Mouse (Mus musculus): ENCODE data around the gene Trappc2l.

DNA sequence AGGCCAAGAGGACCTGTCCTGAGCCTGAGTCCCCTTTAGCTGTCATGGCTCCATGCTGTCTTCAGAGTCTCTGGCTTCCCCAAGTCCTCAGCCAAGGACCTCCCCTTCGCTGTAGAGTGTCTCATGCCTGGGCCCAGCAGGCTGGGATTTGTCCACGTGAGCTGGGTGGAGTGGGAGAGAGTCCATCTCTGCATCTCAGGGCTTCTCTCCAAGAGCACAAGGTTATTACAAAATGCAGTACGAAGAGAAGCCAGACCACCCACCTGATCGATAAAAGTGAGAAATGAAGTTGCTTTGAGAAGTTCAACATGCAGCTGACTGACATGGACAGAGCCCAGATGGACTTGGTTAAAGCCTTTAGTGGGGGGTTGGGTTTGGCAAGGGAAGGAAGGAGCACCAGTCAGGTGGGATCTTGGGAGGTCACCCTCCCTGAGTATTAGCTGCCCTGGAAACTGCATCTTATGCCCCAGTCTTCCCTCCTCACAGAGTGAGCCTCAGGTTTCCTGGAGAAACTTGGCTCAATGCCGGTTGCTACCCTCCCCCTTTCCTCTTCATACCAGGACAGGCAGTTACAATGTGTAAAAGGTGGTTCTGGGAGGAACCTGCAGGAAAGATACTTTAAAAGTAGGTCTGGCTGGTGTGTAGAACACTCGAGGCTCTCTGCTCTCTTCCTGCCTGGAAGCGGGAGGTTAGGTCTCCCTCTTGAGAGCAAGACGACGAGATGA is 4.9 kb downstream of the Trappc2l start:
- TF ChIP-seq CTCF (IDR thresholded peaks at IDR 0.05; ENCODE audit: low read depth) (no peak), EP300 (IDR thresholded peaks at IDR 0.05; ENCODE audit: low read depth) (no peak)

Data from liver, postnatal 0 days (tissue).